Mouse (Mus musculus) heart, embryonic 16.5 days (tissue): ENCODE results near the gene Nrd1. TPM values are rescaled to one million over a fixed set of nuclear protein-coding genes. Genes with fewer than 3 reads are reported as not detected.

Source experiments
- ATAC-seq: fragments of 200-750 bp; cut with Nextera tagmentation; replicated peaks from 2 replicates; pipeline ENCODE4 v1.8.0; 2017; ENCODE audit warnings: moderate number of reproducible peaks; ENCODE audit not compliant: insufficient read depth, low FRiP score; ENCODE audit errors: extremely low read depth
- H3K27ac ChIP-seq: fragments of 300-500 bp; sonication (generic); 2 replicates; pipeline ENCODE4 v1.5.1; 2014; ENCODE audit warnings: mild to moderate bottlenecking, low read length, control low read depth, moderate library complexity
- H3K27me3 ChIP-seq: fragments of 300-500 bp; sonication (generic); 2 replicates; pipeline ENCODE4 v1.6.1; 2014; ENCODE audit warnings: low read length, mixed read lengths; ENCODE audit not compliant: control insufficient read depth, insufficient read depth
- H3K36me3 ChIP-seq: fragments of 300-500 bp; sonication (generic); 2 replicates; pipeline ENCODE4 v1.6.1; 2014; ENCODE audit not compliant: control insufficient read depth, insufficient read depth
- H3K4me1 ChIP-seq: fragments of 300-500 bp; sonication (generic); 2 replicates; pipeline ENCODE4 v1.6.1; 2014; ENCODE audit warnings: low read length, mixed read lengths; ENCODE audit not compliant: control insufficient read depth, insufficient read depth
- H3K4me2 ChIP-seq: fragments of 300-500 bp; sonication (generic); 2 replicates; pipeline ENCODE4 v1.6.1; 2014; ENCODE audit warnings: low read depth, mild to moderate bottlenecking, control low read depth, low read length
- H3K4me3 ChIP-seq: fragments of 300-500 bp; sonication (generic); 2 replicates; pipeline ENCODE4 v1.5.1; 2014; ENCODE audit warnings: mild to moderate bottlenecking, control low read depth, low read length
- H3K9ac ChIP-seq: fragments of 300-500 bp; sonication (generic); 2 replicates; pipeline ENCODE4 v1.6.1; 2014; ENCODE audit warnings: low read length, control low read depth
- H3K9me3 ChIP-seq: fragments of 300-500 bp; sonication (generic); replicated peaks from 2 replicates; pipeline ENCODE4 v1.6.1; 2016; ENCODE audit warnings: low read length; ENCODE audit not compliant: control insufficient read depth
- WGBS: fragments of 180-500 bp; shearing (Covaris S2); extraction: QIAGEN DNeasy Blood & Tissue Kit; methylation state at CpG from one replicate; pipeline ENCODE4 v1.1.7; 2014; 5-methylcytosine and 5-hydroxymethylcytosine counted together
- polyA plus RNA-seq: library from polyadenylated mRNA; unstranded; fragments of >200 nt; fragmentation: Nextera tagmentation; extraction: Ambion mirVana; gene quantifications from 2 replicates; pipeline ENCODE4 v1.2.1, GENCODE M21; 2015

Nrd1 gene
- polyA plus RNA-seq, 1 experiment from 2014 or later: 50.2 TPM

DNA sequence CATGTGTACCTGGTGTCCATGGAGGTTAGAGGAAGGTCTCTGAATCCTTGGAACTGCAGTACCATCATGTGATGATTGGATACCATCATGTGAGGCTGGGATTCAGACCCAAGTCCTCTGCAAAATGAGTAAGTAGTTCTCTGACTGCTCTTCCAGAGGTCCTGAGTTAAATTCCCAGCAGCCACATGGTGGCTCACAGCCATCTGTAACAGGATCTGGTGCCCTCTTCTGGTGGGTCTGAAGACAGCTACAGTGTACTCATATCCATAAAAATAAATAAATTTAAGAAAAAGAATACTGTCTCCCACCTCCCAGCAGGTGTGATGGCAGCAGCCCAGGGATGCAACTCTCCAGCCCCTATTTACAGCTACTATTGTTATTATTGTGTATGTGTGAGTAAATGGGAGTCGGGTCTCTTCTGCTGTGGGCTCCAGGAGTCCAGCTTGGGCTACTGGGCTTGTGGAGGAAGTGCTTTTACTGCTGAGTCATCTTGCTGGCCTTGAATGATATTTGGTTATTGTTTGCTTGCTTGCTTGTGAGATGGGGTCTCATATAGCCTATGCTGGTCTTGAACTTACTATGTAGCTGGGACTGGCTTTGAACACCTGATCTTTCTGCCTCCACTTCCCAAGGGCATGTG is 13.5 kb upstream of the Nrd1 start:
- H3K27me3 ChIP-seq: no peaks in the 10 kb centered on the region
- H3K4me3 ChIP-seq: no peak overlapping the region
- no peaks in the 10 kb centered on the region for H3K4me1 ChIP-seq
- 86% methylated on average over 1 of the region's 1 CpGs for WGBS
- no peaks in the 10 kb centered on the region for H3K36me3 ChIP-seq
- H3K9me3 ChIP-seq: no peaks in the 10 kb centered on the region
- no peak overlapping the region for H3K27ac ChIP-seq
- no peak overlapping the region for H3K4me2 ChIP-seq
- H3K9ac ChIP-seq: no peak overlapping the region
- no peak for ATAC-seq

DNA sequence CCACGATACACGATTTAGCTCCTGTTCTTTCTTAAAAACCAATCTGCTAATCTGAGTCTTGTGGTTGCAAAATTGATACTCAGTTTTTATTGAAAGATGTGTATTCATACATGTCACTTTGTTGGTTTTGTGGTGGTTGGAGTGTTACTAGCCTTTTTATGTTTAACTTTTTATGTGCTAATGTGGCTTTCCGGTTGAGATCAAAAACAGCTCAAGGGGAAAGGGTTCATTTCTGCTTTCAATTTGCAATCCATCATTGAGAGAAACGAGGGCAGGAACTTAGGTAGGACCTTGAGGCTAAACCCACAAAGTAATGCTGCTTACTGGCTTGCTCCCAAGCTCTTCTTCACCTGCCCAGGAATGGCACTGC is 13.0 kb upstream of the Nrd1 start:
- WGBS: 71% methylated on average over 4 of the region's 4 CpGs
- Histone ChIP-seq H3K9me3 (no peaks in the 10 kb centered on the region), H3K27me3 (no peaks in the 10 kb centered on the region), H3K4me1 (no peaks in the 10 kb centered on the region), H3K27ac (no peak overlapping the region), H3K4me3 (no peak overlapping the region), H3K36me3 (no peaks in the 10 kb centered on the region), H3K4me2 (no peak overlapping the region), H3K9ac (no peak overlapping the region)
- ATAC-seq: no peak

DNA sequence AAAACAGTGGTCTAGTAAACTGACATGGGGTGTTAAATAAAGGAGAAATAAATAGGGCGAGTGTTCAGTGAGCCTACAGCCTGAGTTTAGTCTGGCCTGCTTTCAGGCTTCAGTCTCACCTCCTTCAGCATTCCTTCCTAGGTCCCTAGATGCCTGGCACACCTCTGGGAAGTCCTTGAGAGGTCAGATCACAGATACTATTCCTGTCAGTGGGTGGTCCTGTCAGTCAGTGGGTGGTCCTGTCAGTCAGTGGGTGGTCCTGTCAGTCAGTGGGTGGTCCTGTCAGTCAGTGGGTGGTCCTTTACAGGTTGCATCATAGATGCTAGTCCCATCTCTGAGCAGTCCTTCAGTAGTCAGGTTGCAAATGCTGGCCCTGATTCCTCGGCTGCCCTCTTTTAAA is 11.0 kb upstream of the Nrd1 start:
- Histone ChIP-seq H3K9ac (no peak overlapping the region), H3K27ac (no peak overlapping the region), H3K4me1 (no peaks in the 10 kb centered on the region), H3K9me3 (no peaks in the 10 kb centered on the region), H3K36me3 (no peaks in the 10 kb centered on the region), H3K4me3 (no peak overlapping the region), H3K27me3 (no peaks in the 10 kb centered on the region), H3K4me2 (no peak overlapping the region)
- 72% methylated on average over 2 of the region's 2 CpGs for WGBS
- no peak for ATAC-seq

DNA sequence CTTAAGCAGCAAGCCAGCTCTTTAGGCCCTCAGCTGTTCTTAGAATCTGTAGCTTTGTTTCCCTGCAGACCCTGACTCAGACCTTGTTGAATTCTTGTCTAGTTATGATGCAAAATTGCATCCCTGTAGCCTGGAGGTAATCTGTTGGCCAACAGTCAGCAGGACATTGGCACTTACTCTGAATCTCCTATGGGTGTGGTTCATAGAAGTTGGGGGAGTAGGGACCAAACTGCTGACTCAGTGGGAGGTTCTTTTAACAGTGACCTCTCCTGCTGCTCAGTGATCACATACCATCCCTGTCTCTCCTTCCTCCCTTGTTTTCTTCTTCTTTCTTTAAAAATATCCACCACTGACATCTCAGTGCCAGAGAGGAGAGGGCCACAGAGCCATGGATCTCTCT is 10.4 kb upstream of the Nrd1 start:
- no peak for ATAC-seq
- H3K9ac ChIP-seq: no peak overlapping the region
- no peaks in the 10 kb centered on the region for H3K9me3 ChIP-seq

DNA sequence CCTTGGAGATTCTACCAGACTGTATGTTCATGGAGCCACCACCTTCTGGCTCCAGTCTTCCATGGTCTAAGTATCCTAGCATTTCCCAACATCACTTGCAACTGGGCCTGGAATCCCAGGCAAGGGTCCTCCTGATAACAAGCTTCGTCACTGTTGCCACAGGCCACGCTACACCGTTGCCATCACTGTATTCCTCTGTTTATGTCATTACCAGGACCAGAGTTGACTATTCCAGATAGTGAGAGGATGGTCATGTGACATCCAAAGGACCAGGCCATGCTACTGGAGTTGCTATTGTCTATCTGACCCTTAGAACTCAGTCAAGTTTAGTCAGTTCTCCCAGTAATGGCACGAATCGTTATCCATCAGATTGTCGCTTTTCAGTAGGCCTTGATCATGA is 9.9 kb upstream of the Nrd1 start:
- ATAC-seq: no peak
- no peak overlapping the region for H3K9ac ChIP-seq
- no peak overlapping the region for H3K4me2 ChIP-seq
- H3K4me3 ChIP-seq: no peak overlapping the region
- H3K36me3 ChIP-seq: no peaks in the 10 kb centered on the region
- no peaks in the 10 kb centered on the region for H3K4me1 ChIP-seq
- 85% methylated on average over 6 of the region's 6 CpGs for WGBS
- no peak overlapping the region for H3K27ac ChIP-seq
- no peaks in the 10 kb centered on the region for H3K27me3 ChIP-seq
- H3K9me3 ChIP-seq: no peaks in the 10 kb centered on the region

More for the DNA sequence above, 10.4 kb upstream of the Nrd1 start:
- Histone ChIP-seq H3K36me3 (no peaks in the 10 kb centered on the region), H3K4me1 (no peaks in the 10 kb centered on the region), H3K4me3 (no peak overlapping the region), H3K27ac (no peak overlapping the region), H3K4me2 (no peak overlapping the region), H3K27me3 (no peaks in the 10 kb centered on the region)

DNA sequence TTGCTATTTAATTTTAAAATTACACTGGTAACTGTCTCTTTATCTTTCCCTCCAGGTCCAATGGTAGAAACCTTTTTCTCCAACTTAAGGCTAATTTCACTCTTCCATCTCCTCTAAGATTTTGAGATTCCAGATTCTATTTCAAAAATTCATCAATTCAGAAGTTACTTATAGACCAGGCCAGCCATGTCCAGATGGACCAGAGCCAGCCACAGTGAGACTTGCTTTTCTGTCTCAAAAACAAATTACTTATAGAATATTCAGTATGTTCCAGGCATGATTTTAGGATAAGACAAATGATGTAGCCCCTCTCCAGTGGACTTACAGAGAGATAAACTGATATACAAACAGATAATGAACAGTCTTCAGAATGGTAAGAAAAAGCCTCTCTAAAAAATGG is 8.6 kb upstream of the Nrd1 start:
- no peak overlapping the region for H3K4me2 ChIP-seq
- H3K4me3 ChIP-seq: no peak overlapping the region
- H3K9me3 ChIP-seq: no peaks in the 10 kb centered on the region
- ATAC-seq: no peak
- no peaks in the 10 kb centered on the region for H3K27me3 ChIP-seq
- no peak overlapping the region for H3K9ac ChIP-seq
- no peaks in the 10 kb centered on the region for H3K4me1 ChIP-seq
- H3K27ac ChIP-seq: no peak overlapping the region
- H3K36me3 ChIP-seq: no peaks in the 10 kb centered on the region

DNA sequence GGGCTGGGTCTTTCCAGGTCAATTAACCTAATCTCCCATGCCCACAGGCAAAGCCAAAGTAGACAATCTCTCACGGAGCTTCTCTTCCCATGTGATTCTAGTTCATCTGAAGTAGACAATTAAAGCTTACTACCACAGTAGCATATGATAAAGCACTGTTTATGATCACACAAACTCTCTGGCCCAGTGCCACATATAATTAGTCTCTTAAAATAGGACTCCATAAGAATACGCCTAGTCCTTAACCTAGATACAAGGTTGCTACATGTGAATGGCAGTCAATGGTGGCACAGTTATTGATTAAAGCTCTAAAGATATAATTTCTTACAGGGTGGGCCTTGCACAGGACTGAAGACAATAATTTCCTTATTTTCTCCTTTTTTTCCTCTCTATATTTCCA is 7.5 kb upstream of the Nrd1 start:
- no peak overlapping the region for H3K9ac ChIP-seq
- no peak for ATAC-seq
- H3K4me2 ChIP-seq: no peak overlapping the region
- no peaks in the 10 kb centered on the region for H3K9me3 ChIP-seq
- no peaks in the 10 kb centered on the region for H3K36me3 ChIP-seq
- WGBS: 51% methylated on average over 2 of the region's 2 CpGs
- H3K27ac ChIP-seq: no peak overlapping the region
- no peaks in the 10 kb centered on the region for H3K4me1 ChIP-seq
- no peaks in the 10 kb centered on the region for H3K27me3 ChIP-seq
- no peak overlapping the region for H3K4me3 ChIP-seq

DNA sequence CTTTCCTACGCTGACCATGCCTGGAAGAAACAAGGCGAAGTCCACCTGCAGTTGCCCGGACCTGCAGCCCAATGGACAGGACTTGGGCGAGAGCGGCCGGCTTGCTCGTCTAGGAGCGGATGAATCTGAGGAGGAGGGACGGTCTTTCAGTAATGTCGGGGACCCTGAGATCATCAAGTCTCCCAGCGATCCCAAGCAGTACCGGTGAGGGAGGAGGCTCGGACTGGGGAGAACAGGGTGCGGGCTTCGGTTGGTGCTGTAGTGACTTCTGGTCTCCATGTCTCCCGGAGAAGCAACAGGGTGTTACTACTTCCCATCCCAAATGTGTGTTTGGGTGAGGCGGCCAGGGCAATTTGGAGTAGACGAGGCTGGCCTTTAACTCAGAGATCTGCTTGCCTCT is 506 bp downstream of the Nrd1 start:
- Histone ChIP-seq H3K4me1 (peaks cover 17% of the 10 kb centered on the region), H3K27ac (peak overlapping the region; percentile 96), H3K9ac (peak overlapping the region; percentile 97), H3K36me3 (peaks cover 5% of the 10 kb centered on the region), H3K4me2 (peak overlapping the region; percentile 94), H3K27me3 (no peaks in the 10 kb centered on the region), H3K9me3 (no peaks in the 10 kb centered on the region), H3K4me3 (peak overlapping the region; percentile 96)
- WGBS: under 1% methylated on average over 18 of the region's 18 CpGs
- peak; percentile 4; the same call in 1 of the 2 replicates for ATAC-seq

DNA sequence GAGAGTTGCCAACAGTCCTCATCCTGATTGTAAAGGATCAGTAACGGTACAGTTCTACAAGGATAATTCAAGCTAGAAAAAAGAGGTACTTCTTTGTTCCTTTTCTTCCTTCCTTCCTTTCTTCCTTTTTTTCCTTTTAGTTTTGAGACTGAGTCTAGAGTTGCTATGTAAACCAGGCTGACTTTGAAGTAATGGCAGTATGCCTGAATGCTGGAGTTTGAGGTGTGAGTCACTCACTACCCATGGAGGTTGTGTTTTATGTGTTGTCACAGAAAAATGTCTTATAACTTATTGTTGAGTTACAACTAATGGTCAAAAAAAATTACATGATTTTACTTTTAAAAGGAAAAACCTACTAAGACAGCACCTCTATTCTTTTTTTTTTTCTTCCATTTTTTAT is 7.6 kb downstream of the Nrd1 start:
- H3K27ac ChIP-seq: no peak overlapping the region
- WGBS: 67% methylated on average over 1 of the region's 1 CpGs

More for the DNA sequence above, 7.6 kb downstream of the Nrd1 start:
- Histone ChIP-seq H3K4me3 (no peak overlapping the region), H3K27me3 (no peaks in the 10 kb centered on the region), H3K9ac (no peak overlapping the region), H3K36me3 (peaks cover 10% of the 10 kb centered on the region), H3K4me1 (no peaks in the 10 kb centered on the region), H3K9me3 (no peaks in the 10 kb centered on the region), H3K4me2 (no peak overlapping the region)
- ATAC-seq: no peak
